Mouse (Mus musculus): ENCODE results near the gene Rnf39.

DNA sequence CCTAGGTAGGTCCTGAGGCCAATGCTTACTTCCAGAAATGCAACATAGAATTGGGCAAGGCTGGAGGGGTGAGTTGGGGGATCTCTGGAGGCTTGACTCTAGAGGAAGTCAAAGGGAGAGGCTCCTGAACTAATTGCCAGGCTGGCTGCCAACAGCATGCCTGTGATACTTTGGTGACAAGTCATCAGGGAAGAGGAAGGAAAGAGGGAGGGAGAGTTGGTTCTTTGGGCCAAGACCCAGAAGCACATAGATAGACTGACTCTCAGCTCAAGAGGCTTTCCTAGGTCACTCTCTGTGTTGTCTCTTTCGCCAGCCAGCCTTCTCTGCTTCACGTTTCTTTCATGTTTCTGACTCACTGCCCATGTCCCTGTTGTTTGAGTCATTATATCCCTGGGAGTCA lies 10.9 kb upstream of the Rnf39 start:
- TF ChIP-seq CTCF (conservative IDR thresholded peaks at IDR 0.05; ENCODE audit: insufficient read depth, insufficient read length, low read depth, low read length), result no peak
- no peak for TF ChIP-seq POLR2A (IDR thresholded peaks at IDR 0.05; ENCODE audit: low read depth, low read length)

Measured in kidney, adult 2 months (tissue).